Mouse (Mus musculus) cerebellum, postnatal 25 days (tissue): Measurements from ENCODE around the gene Map3k14.
A peak's percentile ranks its signal among the peaks of the same experiment; 100 is the strongest.
"Not testable (repeated sequence)": the region's sequence is repeated elsewhere in the genome, so short reads cannot be mapped to it uniquely, and the experiment has no call there.

Source experiments
- DNase-seq, 2 experiments: peaks; one replicate each; pipeline ENCODE4 v3.0.0; 2021; ENCODE audit warnings: mixed read lengths in 2 of 2

The Map3k14 gene

DNA sequence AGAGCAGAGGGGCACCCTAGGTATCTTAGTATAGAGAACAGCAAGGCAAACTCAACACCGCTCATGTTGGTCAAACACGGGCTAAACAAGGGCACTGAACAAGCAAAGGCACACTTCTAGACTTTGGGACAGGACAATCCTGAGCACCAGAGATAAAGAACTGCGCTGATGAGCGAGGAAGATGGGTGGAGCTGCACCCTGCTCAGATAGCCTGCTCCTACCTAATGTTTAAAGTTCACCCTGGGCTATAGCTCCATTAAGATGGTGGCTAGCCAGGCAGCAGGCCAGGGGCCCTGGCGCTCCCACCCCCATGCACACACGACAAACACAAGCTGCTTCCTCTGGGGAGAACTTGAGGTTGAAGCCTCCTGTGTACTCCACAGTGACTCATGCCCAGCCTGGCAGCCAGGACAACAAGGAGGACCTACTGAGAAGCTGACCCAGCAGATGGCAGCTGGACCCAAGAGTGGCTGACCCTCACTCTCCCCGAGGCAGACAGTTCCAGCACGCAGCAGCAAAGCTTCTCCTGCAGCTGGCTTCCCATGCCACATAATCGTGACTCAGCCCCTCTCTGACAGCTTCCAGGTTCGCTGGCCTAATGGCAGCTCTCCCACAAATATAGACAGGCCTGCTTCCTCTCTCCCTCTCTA lies 21.1 kb downstream of the Map3k14 start:
- DNase-seq: peak; percentile 52 to 54

DNA sequence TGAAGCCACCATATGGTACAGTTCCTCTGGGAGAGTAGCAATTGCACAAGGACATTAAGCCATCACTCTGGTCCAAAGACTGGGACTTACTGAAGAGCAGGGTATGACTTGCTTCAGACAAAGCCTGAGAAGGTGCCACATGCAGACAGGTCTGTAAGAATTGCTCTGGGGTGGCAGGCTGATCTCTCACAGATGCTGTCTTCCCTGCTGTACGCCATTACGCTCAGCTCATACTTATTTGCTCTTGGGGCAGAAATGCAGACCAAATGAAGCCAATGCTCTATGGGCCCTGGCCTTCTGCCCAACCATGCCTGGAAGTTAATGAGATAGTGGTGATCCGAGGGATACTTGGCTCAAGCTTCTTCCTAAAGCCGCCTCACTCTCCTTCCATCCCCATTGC lies 22.4 kb downstream of the Map3k14 start:
- DNase-seq: peak; percentile 54 to 75

DNA sequence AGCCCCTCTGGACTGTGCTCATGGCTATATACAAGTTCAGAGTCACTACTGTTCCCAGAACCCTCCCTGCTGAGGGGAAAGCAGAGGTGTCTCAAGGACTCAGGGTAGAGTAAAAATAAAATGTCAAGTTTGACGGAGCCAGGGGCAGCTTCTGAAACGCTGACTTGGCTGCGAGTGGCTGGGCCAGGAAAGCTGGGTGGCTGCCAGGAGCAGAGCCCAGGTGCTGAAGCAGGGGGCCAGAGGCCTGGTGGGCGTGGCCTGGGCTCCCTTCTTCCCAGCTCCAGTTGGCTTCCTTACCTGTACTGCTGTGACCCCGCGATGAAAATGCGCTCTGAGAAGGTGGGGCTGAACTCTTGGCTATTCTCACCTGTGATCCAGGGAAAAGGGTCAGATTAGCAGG lies 26.5 kb downstream of the Map3k14 start:
- peak in 1 of 2 experiments; percentile 48 for DNase-seq

DNA sequence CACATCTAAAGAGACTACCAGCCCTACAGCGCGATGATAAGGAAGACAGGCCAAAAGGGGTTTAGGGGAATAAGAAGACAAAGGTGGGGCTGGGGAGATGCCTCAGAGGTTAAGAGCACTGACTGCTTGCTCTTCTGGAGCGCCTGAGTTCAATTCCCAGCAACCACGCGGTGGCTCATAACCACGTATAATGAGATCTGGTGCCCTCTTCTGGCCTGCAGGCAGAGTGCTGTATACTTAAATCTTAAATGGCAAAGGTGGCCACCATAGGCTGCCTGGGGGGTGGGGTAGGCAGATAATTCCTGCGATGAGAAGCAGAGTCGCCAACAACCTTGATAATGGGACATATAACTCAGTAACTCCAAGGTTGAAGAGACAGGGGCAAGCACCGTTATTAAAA lies 29.5 kb downstream of the Map3k14 start:
- DNase-seq: no peak

DNA sequence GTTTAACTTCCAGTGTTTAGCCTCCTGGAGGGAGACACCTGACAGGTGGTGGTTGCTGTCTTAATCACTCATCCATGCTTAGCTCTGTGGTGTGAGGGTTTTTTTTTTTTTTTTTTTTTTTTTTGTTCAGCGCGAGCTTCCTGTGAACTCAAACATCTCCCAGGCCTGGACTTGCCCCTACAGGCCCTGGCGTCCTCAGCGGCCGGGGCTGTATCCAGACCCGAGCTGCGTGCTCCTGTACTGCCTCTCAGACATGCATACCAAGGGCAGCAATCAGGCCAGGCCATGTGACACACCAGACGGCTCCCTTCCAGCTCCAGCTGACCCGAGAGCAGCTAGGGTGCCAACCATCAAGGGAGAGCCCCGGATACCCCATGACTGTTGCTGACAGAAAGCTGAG lies 30.4 kb downstream of the Map3k14 start:
- no peak for DNase-seq

DNA sequence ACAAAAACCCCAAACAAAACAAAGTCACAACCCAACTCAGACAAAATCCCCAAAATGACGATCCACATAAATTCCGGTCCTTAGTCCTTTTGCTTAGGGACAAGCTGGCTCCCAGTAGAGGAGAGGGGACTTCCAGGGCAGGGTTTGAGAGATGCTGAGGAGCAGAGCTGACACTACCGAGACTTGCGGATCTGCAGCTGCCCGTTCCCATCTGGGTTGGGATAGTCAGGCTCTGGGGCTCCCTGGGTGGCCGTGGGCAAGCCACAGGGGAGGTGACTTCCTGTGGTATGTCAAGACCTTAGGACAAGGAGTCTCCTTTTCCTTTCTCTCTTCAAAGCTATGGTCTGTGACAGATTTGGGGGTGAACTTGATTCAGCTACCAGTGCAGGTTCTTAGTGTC lies 30.8 kb downstream of the Map3k14 start:
- no peak for DNase-seq

DNA sequence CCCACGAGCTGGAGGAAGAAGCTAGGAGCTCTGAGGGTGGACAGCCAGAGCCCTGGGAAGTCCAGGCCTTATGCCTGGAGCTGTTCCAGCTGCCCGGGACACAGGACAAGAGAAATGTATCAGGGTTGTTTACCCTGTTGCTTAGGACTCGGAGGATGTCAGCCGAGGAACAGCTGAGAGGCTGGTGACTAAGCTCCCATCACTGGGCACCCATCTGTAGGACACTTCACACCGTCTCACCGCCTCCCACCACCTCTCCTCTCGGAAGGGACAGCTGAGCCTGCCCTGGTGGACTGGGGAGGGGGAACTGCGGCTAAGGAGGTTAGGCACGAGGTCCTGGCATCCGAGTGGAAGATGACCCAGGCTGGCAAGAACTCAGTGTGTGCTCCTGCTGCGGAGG lies 31.6 kb downstream of the Map3k14 start:
- DNase-seq: peak in 1 of 2 experiments; percentile 41

DNA sequence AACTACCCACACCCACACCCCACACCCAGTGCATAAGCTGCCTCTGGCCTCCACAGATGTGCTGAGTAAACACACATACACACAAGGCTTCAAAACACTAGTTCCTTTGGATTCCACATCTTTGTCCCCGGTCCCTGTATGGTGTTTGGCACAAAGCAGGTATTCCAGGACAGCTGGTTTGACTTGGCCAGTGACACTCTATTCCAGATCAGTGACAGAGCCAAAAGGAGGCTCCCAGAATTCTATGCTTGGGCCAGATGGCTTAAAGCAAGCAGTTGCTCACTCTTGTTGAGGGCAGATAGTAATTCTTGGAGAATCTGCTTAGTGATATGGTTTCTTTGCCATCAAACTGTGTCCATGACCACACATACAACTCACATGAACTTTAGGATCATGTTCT lies 32.8 kb downstream of the Map3k14 start:
- no peak for DNase-seq

DNA sequence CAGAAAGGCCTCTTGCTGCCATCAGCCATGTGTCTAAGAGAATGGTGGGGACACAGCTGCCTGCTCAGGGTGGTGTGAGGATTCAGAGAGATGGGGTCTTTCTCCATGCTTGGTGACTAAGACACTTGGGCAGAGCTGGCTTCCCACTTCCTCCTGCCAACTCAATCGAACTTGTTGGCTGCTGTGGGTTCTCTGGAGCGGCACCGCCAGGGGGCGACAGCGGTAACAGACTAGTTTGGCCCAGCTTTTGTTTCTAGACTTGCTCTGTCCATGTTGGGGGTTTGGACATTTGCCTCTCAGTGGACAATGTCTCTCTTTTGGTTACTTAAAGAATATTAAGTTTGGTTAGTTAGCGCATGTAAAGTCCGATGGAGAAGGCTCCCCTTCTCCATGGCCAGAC lies 34.3 kb downstream of the Map3k14 start:
- DNase-seq: peak; percentile 84 to 91

DNA sequence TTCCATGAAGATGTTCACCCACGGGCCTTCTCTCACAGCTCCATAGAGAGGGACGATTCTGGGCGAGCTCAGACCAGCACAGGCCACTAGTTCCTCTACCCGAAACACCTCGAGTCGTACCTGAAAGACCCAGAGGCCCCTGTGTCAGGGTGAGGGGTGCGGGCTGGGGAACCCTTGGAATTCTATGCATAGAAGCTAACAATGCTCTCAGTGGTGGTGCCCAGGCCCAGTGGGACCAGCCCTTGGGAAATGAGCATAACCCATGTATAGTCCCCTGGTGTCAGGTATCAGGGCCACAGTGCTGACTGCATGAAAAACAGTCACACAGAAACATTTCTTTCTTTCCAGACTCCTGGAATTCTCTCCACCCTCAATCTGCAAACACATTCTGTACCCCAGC lies 35.9 kb downstream of the Map3k14 start:
- no peak for DNase-seq

DNA sequence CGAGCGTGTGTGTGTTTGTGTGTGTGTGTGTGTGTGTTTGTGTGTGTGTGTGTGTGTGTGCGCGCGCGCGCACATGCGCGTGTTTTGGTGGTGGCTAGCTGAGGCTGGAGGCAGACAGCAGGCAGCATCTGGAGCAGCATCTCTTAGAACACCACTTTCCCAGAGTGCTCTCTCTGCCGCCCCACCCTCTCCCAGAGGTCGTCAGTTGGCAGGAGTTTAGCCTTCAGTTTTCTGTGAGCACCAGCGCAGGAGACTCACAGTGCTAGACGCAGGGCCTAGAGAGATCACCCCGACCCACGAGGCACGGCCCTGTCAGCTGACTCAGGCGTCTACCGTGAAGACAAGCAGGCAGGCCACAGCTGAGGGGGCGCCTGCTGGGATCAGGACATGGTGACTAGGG lies 36.6 kb downstream of the Map3k14 start:
- DNase-seq: no peak

DNA sequence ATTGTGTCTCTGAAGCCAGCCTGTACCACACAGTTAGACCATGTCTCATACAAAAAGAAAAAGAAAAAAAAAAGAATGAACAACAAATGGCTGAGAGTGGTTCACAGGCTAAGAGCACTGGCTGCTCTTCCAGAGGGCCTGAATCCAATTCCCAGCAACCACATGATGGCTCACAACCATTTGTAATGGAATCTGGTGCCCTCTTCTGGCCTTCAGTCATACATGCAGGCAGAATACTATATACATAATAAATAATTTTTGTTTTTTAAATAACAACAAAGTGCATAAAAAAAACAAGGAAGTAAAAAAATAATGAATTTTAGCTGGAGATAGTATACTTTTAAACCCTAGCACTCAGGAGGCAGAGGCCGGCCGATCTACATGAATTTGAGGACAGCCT lies 37.7 kb downstream of the Map3k14 start:
- no peak for DNase-seq

DNA sequence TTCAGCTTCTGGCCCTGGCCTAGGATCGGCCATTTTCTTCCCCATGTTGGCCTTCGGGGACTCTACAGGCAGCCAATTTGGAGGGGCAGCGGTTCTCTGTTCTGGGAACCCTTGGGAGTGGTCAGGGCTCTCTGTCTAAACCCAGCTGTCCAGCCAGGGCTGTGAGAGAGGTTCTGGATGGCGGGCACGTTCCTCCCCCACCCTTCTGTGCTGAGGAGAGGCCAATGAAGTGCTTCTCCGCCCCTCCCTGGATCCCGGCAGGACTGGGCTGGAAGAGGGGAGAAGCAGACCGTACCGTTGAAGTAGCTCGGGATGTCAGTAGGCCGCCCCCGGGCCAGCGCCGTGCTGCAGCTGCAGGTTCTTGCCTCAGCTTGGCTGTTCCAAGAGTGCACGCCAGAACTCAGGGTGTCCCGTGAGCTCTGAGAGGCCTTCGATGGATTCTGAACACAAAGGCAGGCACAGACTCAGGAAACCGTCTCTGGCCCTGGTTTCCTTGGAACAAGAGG lies 43.3 kb downstream of the Map3k14 start:
- no peak for DNase-seq

DNA sequence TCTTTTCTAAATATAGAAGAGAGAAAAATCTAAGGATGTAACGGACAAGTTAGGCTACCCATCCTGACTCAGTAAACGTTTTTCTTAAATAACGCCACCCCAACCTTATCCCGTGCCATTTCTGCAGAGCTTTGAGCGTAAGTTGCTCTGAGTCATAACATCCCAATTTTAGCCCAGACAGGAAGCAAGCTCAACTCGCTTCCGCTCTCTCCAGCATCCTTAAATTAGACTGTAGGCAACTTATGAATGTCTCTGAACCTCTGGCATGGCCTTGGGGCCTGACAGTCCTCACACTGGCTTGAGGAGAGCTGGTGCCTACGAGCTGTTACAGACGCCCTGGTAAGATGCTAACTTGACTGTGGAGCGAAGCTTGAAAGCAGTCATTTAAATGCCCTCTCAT lies 43.8 kb downstream of the Map3k14 start:
- no peak for DNase-seq

DNA sequence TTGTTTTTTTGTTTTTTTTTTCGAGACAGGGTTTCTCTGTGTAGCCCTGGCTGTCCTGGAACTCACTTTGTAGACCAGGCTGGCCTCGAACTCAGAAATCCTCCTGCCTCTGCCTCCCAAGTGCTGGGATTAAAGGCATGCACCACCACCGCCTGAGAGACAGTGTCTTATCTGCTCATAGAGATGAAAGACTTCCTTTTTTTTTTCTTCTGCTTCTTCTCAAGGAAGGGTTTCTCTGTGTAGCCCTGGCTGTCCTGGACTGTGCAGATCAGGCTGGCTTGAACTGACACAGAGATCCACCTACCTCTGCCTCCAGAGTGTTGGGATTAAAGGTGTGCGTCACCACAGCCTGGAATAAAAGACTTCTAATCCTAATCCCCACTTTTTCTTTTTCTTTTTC lies 44.6 kb downstream of the Map3k14 start:
- not testable (repeated sequence) for DNase-seq

DNA sequence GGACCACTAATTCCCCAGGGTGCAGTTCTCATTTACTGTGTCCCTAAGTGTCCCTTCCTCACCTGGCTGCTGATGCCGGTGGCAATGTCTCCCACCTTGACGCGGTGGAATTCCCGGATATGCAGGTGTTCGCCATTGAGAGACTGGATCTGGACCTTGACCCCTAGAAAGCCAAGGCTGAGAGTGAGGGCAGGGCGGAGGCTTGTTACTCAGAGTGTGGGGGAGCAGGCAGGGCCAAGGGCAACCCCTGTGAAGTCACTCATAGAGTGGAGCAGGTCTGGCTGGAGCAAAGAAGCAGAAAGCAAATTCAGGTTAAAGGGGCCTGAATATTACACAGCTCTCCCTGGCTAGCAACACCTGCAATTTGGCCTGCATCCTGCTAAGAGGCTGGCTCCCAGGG lies 45.8 kb downstream of the Map3k14 start:
- no peak for DNase-seq

DNA sequence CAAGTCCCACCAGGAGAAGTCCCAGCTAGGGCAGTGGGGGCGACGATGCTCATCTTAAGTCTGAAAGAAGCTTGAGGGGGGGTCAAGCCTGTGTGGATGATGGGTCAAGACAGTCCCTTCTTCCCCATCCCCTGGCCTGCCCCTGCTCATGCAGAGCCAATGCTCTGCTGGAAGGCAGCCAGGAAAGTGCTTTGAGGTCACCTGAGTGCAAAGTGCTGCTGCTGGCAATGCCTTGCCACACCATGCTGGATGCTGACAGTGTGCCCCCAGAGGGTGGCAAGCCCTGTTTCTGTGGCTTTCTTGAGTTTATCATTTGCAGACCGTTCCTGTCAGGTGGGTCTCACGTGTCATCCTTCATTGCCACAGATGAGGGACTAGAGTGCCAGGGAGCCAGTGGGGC lies 47.3 kb downstream of the Map3k14 start:
- peak in 1 of 2 experiments; percentile 46 for DNase-seq

DNA sequence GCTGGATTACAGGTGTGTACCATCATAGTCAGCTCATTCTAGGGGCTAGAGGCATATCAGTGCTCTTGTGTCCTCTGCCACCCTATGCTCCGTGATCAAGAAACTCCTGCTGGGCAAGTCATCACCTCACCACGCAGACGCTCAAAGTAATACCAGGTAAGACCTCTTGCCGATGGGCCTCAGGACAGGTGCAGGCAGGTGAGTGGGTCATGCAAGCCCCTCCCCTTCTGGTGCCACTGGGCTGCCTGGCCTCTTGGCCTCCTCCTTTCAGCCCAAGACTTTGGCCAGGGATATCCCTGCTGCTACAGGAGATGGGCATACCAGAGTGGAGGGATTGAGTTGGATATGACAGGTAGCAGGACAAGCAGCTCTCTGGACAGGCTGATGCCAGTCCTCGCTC lies 48.0 kb downstream of the Map3k14 start:
- no peak for DNase-seq

DNA sequence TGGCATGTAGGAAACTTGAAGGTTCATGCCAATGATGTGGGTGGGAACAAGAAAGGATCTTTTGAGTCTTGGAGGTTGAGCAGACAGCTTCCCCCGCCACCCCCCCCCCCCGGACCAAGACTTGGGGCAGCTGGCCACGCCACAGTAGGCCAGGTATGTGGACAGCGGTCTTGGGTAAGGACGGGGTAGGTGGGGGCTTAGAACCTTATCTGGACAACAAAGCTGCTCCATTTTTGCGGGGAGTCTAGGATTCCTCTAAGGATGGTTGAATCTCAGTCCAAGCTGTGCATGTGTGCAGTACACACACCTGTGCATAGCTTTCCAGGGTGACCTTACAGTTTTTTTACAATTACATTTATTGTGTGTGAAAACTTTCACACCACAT lies 48.8 kb downstream of the Map3k14 start:
- no peak for DNase-seq

DNA sequence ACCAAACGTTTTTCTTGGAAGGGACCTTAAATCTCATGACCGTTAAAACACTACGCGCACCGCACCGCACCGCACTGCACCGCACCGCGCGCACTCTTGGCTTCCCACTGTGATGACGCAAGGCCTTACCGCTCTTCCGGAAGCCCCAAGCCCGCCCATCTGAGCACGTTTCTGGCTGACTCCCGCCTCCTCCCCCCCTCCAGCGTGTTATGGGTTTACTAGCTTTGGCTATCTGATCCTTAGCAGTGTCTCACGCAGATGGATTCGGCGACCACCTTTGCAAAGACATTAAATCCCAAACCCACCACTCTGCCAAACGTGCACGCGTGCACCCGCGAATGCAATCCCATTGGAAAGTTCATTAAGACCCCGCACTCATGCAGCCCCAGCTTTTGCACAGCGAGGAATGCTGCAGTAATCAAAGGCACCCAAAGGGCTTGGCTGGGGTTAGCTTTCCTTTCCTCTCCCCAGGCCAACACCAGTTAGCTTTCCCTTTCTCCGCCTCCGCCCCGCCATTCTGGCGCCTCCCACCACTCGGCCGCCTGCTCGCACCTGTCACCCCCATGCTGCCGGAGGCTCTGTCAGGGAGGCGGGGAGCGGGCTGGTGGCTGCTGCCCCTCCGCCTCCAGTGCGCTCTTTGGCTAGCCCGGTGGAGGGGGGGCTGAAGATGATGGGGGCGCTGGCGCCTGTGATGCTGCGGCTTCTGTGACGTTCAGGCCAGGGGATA lies 49.3 kb downstream of the Map3k14 start, which contains the start of gene Spata32:
Spata32 (minus strand) TSS at position 643 of the 727 bp plus-strand sequence.
- DNase-seq: peak; percentile 85 to 89

DNA sequence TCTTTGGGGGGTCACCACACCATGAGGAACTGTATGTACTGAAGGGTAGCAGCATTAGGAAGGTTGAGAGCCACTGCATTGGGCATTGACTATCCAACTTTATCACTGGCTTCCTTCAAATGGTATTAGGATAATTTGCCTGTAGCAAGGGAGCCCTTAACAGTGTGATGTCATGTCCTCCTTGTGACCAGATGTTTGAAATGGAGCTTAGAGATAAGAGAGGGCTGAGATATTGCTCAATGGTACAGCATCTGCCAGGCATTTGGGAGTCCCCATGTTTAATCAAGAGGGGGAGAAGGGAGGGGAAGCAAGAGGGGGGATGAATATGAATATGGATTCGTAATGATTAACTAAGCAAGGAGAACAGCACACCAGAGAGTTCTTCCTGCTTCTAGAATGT lies 51.9 kb downstream of the Map3k14 start:
- no peak for DNase-seq

DNA sequence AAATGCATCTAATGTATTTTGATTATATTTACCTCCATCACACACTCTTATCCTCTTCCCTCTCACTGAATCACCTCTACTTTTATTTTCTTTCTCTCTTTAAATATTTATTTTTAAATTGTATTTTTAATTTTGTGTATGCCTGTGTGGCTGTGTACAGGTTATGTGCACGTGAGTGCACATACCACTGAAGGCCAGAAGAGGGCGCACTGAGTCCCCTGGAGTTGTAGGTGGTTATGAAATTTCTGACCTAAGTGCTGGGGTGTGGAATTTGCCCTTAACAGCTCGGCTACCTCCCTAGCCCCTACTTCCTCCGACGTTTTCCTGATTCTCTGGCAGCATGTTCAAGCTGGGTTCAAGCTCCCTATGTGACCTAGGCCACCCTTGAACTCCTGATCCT lies 53.6 kb downstream of the Map3k14 start:
- no peak for DNase-seq

DNA sequence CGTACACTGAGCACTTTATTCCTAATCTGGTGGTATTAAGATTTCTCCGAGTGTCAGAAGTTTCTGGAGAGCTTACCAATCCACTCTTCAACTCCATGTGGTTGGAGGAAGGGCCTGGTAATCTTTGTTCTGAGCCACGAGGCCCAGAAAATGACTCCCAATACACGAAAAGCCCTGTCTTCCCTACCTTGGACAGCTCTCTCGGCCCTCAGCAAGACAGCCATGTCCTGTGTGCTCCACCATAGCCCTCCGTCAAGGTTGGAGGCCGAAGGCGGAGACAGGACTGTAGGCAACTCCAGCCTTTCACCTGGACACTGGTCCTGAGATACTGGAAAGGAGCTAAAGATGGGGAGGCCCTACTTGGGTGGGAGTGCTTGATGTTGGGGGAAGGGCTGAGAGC lies 57.0 kb downstream of the Map3k14 start:
- no peak for DNase-seq

DNA sequence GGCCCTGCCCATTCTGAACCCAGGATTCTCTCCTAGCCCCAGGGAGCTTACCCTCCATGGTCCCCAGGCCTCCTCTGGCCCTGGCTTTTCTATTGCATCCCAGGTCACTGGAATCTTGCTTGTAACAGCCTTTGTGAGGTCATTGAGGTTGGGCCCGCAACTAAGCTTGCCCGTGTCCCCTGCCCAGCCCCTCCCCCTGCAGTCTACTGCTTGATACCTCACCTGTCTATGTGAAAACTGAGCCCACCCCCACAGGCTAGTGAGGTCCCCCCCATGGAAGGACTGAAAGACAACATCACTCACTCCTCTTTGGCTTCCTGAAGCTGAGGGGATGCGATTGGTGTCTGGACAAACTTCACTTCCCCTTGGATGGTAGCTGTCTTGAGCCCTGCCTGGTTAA lies 58.8 kb downstream of the Map3k14 start, which contains the start of gene 1700023F06Rik:
1700023F06Rik (minus strand) TSS at position 101 of the 400 bp plus-strand sequence.
- no peak for DNase-seq
